25 mouse cellular contexts compared by ENCODE assay signal in the genomic region with DNA sequence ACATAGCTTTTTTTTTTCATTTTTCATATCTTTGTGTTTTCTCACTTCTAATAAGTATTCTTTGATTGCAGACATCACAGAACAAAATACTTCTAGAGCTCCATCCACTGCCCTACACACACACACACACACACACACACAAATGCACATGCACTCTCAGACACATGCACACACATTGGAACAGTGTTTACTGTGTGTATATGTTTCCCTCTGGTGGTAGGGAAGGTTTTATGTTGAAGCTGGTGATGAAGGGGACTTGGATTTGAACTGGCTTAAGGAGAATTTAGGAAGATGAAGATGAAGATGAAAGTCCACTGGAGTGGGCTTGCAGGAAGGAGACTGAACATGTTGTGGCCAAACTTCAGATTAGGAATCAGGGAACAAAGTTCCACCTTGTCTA. TPM values are rescaled to one million over a fixed set of nuclear protein-coding genes. Genes with fewer than 3 reads are reported as not detected.
DNase-seq lines count a peak whose midpoint lies in the region; ATAC-seq and TF ChIP-seq lines count a peak whose summit lies in the region.
"Had no signal": no experiment of that assay in that cellular context is flagged by ENCODE, and none has a peak within 500 bp of the region (broad histone marks: within the 10 kb centered on the region; RNA-seq: fewer than 3 reads in every experiment).

No protein-coding gene starts in this region.

- dilution Hi-C loops in CH12.LX (cut with MboI; ENCODE audit: extremely low pct_ligation_motif_present, extremely low pct_unique_long_range_greater_than_20kb, low sequenced_read_pairs), result no loop called here

- DNase-seq in hindbrain, postnatal 0 days (ENCODE audit: low spot score), result no peak
- no peak for DNase-seq in liver, postnatal 0 days
- no peak for DNase-seq in liver, embryonic 11.5 days (ENCODE audit: low spot score)
- DNase-seq in CH12.LX (ENCODE audit: extremely low read depth), result no peak
- DNase-seq in stomach, postnatal 0 days (ENCODE audit: low spot score), result no peak
- DNase-seq: cerebellum, adult 8-10 months; forebrain, postnatal 0 days; heart, postnatal 36 days; kidney, adult 11 months; kidney, postnatal 10 days; lung, postnatal 36 days; right cerebral cortex, adult 18-20 months; thymus, postnatal 36 days had no signal

- no peaks in the 10 kb centered on the region for H3K79me2 ChIP-seq in CH12.LX (replicated peaks; ENCODE audit: control insufficient read depth, extremely low read depth, insufficient read depth, poor library complexity, severe bottlenecking)

- TF ChIP-seq EP300 in liver, postnatal 0 days (IDR thresholded peaks at IDR 0.05; ENCODE audit: low read depth), result no peak
- no peak for TF ChIP-seq EP300 in CH12.LX (IDR thresholded peaks at IDR 0.05; ENCODE audit: low read length)
- no peak for TF ChIP-seq EP300 in stomach, postnatal 0 days (optimal IDR thresholded peaks at IDR 0.05)

- H3K9me3 ChIP-seq in hindbrain, postnatal 0 days (ENCODE audit: low read length), result no peaks in the 10 kb centered on the region
- no peaks in the 10 kb centered on the region for H3K9me3 ChIP-seq in hindbrain, embryonic 13.5 days
- no peaks in the 10 kb centered on the region for H3K9me3 ChIP-seq in liver, postnatal 0 days (ENCODE audit: low read length)
- no peaks in the 10 kb centered on the region for H3K9me3 ChIP-seq in liver, embryonic 11.5 days (ENCODE audit: control insufficient read depth, low read length)
- no peaks in the 10 kb centered on the region for H3K9me3 ChIP-seq in CH12.LX (replicated peaks; ENCODE audit: low read length)
- no peaks in the 10 kb centered on the region for H3K9me3 ChIP-seq in stomach, postnatal 0 days (ENCODE audit: control insufficient read depth, low read length)
- H3K9me3 ChIP-seq: forebrain, embryonic 10.5 days; hindbrain, embryonic 15.5 days; midbrain, embryonic 10.5 days; neural tube, embryonic 12.5 days had no signal

- no peak overlapping the region for H3K9ac ChIP-seq in hindbrain, postnatal 0 days (replicated peaks; ENCODE audit: low read length)
- no peak overlapping the region for H3K9ac ChIP-seq in hindbrain, embryonic 13.5 days
- H3K9ac ChIP-seq in liver, postnatal 0 days (replicated peaks), result no peak overlapping the region
- no peak overlapping the region for H3K9ac ChIP-seq in liver, embryonic 11.5 days (ENCODE audit: low read depth, low read length)
- H3K9ac ChIP-seq in CH12.LX (ENCODE audit: insufficient read depth, low read depth), result no peak overlapping the region
- H3K9ac ChIP-seq in stomach, postnatal 0 days (ENCODE audit: low read length), result no peak overlapping the region
- H3K9ac ChIP-seq: forebrain, postnatal 0 days; hindbrain, embryonic 15.5 days; neural tube, embryonic 12.5 days had no signal

- peaks cover 3% of the 10 kb centered on the region; the same call in 1 of the 2 replicates for H3K27me3 ChIP-seq in hindbrain, postnatal 0 days (ENCODE audit: insufficient read depth, low read length)
- peaks cover 12% of the 10 kb centered on the region for H3K27me3 ChIP-seq in hindbrain, embryonic 13.5 days
- H3K27me3 ChIP-seq in liver, postnatal 0 days (ENCODE audit: insufficient read depth, low read length), result no peaks in the 10 kb centered on the region
- H3K27me3 ChIP-seq in liver, embryonic 11.5 days (replicated peaks; ENCODE audit: control insufficient read depth, insufficient read depth, low read length), result no peaks in the 10 kb centered on the region
- H3K27me3 ChIP-seq in CH12.LX (replicated peaks), result no peaks in the 10 kb centered on the region
- no peaks in the 10 kb centered on the region for H3K27me3 ChIP-seq in stomach, postnatal 0 days (ENCODE audit: control insufficient read depth, insufficient read depth, low read length)

- no peak overlapping the region for H3K4me2 ChIP-seq in hindbrain, postnatal 0 days (ENCODE audit: low read depth, low read length)
- no peak overlapping the region for H3K4me2 ChIP-seq in hindbrain, embryonic 13.5 days
- no peak overlapping the region for H3K4me2 ChIP-seq in liver, postnatal 0 days (ENCODE audit: low read depth, low read length)
- no peak overlapping the region for H3K4me2 ChIP-seq in liver, embryonic 11.5 days
- no peak overlapping the region for H3K4me2 ChIP-seq in CH12.LX (ENCODE audit: insufficient read depth, low read depth, poor library complexity, severe bottlenecking)
- H3K4me2 ChIP-seq in stomach, postnatal 0 days (replicated peaks; ENCODE audit: low read depth), result no peak overlapping the region
- H3K4me2 ChIP-seq: heart, embryonic 11.5 days; hindbrain, embryonic 15.5 days; neural tube, embryonic 12.5 days had no signal

- no peaks in the 10 kb centered on the region for H3K36me3 ChIP-seq in hindbrain, postnatal 0 days (ENCODE audit: insufficient read depth, low read length)
- no peaks in the 10 kb centered on the region for H3K36me3 ChIP-seq in hindbrain, embryonic 13.5 days
- H3K36me3 ChIP-seq in liver, postnatal 0 days (replicated peaks; ENCODE audit: insufficient read depth, low read length), result no peaks in the 10 kb centered on the region
- H3K36me3 ChIP-seq in liver, embryonic 11.5 days (ENCODE audit: control insufficient read depth, insufficient read depth, low read length), result no peaks in the 10 kb centered on the region
- H3K36me3 ChIP-seq in CH12.LX (replicated peaks in 1 of 2; ENCODE audit: control insufficient read depth in 1 of 2, insufficient read depth in 1 of 2, low read length in 1 of 2), result no peaks in the 10 kb centered on the region
- H3K36me3 ChIP-seq in stomach, postnatal 0 days (ENCODE audit: control insufficient read depth, insufficient read depth, low read length), result no peaks in the 10 kb centered on the region
- H3K36me3 ChIP-seq: forebrain, embryonic 10.5 days; hindbrain, embryonic 15.5 days; midbrain, embryonic 10.5 days; neural tube, embryonic 12.5 days had no signal

- no peak overlapping the region for H3K4me3 ChIP-seq in hindbrain, postnatal 0 days (ENCODE audit: low read length)
- H3K4me3 ChIP-seq in hindbrain, embryonic 13.5 days, result no peak overlapping the region
- H3K4me3 ChIP-seq in liver, postnatal 0 days (ENCODE audit: low read depth, low read length), result no peak overlapping the region
- H3K4me3 ChIP-seq in liver, embryonic 11.5 days (ENCODE audit: low read depth, low read length), result no peak overlapping the region
- H3K4me3 ChIP-seq in CH12.LX (replicated peaks in 1 of 3; ENCODE audit: low read depth in 2 of 3, low read length in 2 of 3, poor library complexity in 1 of 3), result no peak overlapping the region
- no peak overlapping the region for H3K4me3 ChIP-seq in stomach, postnatal 0 days (ENCODE audit: low read depth, low read length)
- H3K4me3 ChIP-seq: forebrain, embryonic 10.5 days; hindbrain, embryonic 15.5 days; midbrain, embryonic 10.5 days; neural tube, embryonic 12.5 days had no signal

- no peaks in the 10 kb centered on the region for H3K4me1 ChIP-seq in hindbrain, postnatal 0 days (ENCODE audit: insufficient read depth, low read length)
- peaks cover 1% of the 10 kb centered on the region for H3K4me1 ChIP-seq in hindbrain, embryonic 13.5 days (replicated peaks)
- peaks cover 11% of the 10 kb centered on the region for H3K4me1 ChIP-seq in liver, postnatal 0 days (ENCODE audit: insufficient read depth)
- H3K4me1 ChIP-seq in liver, embryonic 11.5 days (replicated peaks; ENCODE audit: control insufficient read depth, insufficient read depth, low read length), result peaks cover 10% of the 10 kb centered on the region
- no peaks in the 10 kb centered on the region for H3K4me1 ChIP-seq in CH12.LX (ENCODE audit: control insufficient read depth in 1 of 2, insufficient read depth in 2 of 2)
- no peaks in the 10 kb centered on the region for H3K4me1 ChIP-seq in stomach, postnatal 0 days (replicated peaks; ENCODE audit: control insufficient read depth, insufficient read depth)

- no peak overlapping the region for H3K27ac ChIP-seq in hindbrain, postnatal 0 days
- H3K27ac ChIP-seq in hindbrain, embryonic 13.5 days, result no peak overlapping the region
- no peak overlapping the region for H3K27ac ChIP-seq in liver, postnatal 0 days (ENCODE audit: low read depth)
- H3K27ac ChIP-seq in liver, embryonic 11.5 days (ENCODE audit: low read depth, low read length), result no peak overlapping the region
- no peak overlapping the region for H3K27ac ChIP-seq in CH12.LX (ENCODE audit: insufficient read depth, low read depth)
- H3K27ac ChIP-seq in stomach, postnatal 0 days (replicated peaks), result no peak overlapping the region
- H3K27ac ChIP-seq: forebrain, embryonic 10.5 days; hindbrain, embryonic 15.5 days; midbrain, embryonic 10.5 days; neural tube, embryonic 12.5 days had no signal

- peak; percentile 38 for TF ChIP-seq CTCF in hindbrain, postnatal 0 days (IDR thresholded peaks at IDR 0.05; ENCODE audit: low read depth)
- TF ChIP-seq CTCF in liver, postnatal 0 days (IDR thresholded peaks at IDR 0.05; ENCODE audit: low read depth), result peak; percentile 74
- peak in 1 of 2 experiments; percentile 23; a peak in 1 of 4 replicates for TF ChIP-seq CTCF in CH12.LX (conservative IDR thresholded peaks at IDR 0.05 in 1 of 2, IDR thresholded peaks at IDR 0.05 in 1 of 2; ENCODE audit: low read depth in 2 of 2, low read length in 2 of 2)
- peak; percentile 72 for TF ChIP-seq CTCF in stomach, postnatal 0 days (IDR thresholded peaks at IDR 0.05; ENCODE audit: low read depth)

- TF ChIP-seq RAD21 in CH12.LX (IDR thresholded peaks at IDR 0.05; ENCODE audit: low read depth, low read length), result peak; percentile 24

- no peak for TF ChIP-seq POLR2A in CH12.LX (IDR thresholded peaks at IDR 0.05; ENCODE audit: low read depth, low read length)

- in situ Hi-C loops in CH12.LX (cut with MboI; ENCODE audit: low pct_ligation_motif_present, low pct_unique_long_range_greater_than_20kb, low sequenced_read_pairs), result no loop called here

- ATAC-seq in hindbrain, postnatal 0 days, result no peak
- ATAC-seq in hindbrain, embryonic 13.5 days (ENCODE audit: low FRiP score), result no peak
- ATAC-seq in liver, postnatal 0 days, result no peak
- ATAC-seq in liver, embryonic 11.5 days (replicated peaks; ENCODE audit: low FRiP score), result no peak
- no peak for ATAC-seq in stomach, postnatal 0 days (ENCODE audit: low FRiP score, low TSS enrichment)
- no peak for ATAC-seq in CD4-positive, CD25-positive, alpha-beta regulatory T cell, adult 4 months
- ATAC-seq: forebrain, postnatal 0 days had no signal

RNA-seq across cellular contexts. Expression of a gene that starts 4.8 kb away (rescaled TPM):
- 14.4 and 15.7 TPM in 2 replicates for total RNA-seq in hindbrain, postnatal 0 days (2014; rRNA removed)
- polyA plus RNA-seq in hindbrain, postnatal 0 days (2015; fragmentation: Nextera tagmentation; extraction: Ambion mirVana), result 26.6 and 30.1 TPM in 2 replicates
- 32.0 and 38.1 TPM in 2 replicates for polyA plus RNA-seq in hindbrain, embryonic 13.5 days (2015; fragmentation: Nextera tagmentation; extraction: Ambion mirVana)
- polyA plus RNA-seq in liver, postnatal 0 days (2015; fragmentation: Nextera tagmentation; extraction: Ambion mirVana), result 197 and 219 TPM in 2 replicates
- 83.4 and 99.7 TPM in 2 replicates for polyA plus RNA-seq in liver, embryonic 11.5 days (2014; fragmentation: Nextera tagmentation; extraction: Ambion mirVana)
- total RNA-seq in CH12.LX (2012; rRNA removed) (not detected in 2 replicates), CH12.LX (2014; rRNA removed) (not detected in 2 replicates)
- not detected in 2 replicates for polyA plus RNA-seq in CH12.LX (2012; ENCODE audit: insufficient read length, low read depth)
- polyA plus RNA-seq in stomach, postnatal 0 days (2015; fragmentation: Nextera tagmentation; extraction: Ambion mirVana), result 54.2 and 65.5 TPM in 2 replicates
- 1 to 10 TPM; 1.2 to 6.7 TPM for polyA plus RNA-seq in CD4-positive, CD25-positive, alpha-beta regulatory T cell, adult 4 months (2017; shearing (Covaris generic))

RNA-seq across cellular contexts. Expression of a gene that starts 41.1 kb away (rescaled TPM):
- total RNA-seq in hindbrain, postnatal 0 days (2014; rRNA removed), result not detected in 2 replicates
- polyA plus RNA-seq in hindbrain, postnatal 0 days (2015; fragmentation: Nextera tagmentation; extraction: Ambion mirVana), result not detected in 2 replicates
- not detected in 2 replicates for polyA plus RNA-seq in hindbrain, embryonic 13.5 days (2015; fragmentation: Nextera tagmentation; extraction: Ambion mirVana)
- polyA plus RNA-seq in liver, postnatal 0 days (2015; fragmentation: Nextera tagmentation; extraction: Ambion mirVana), result not detected in 2 replicates
- not detected in 2 replicates for polyA plus RNA-seq in liver, embryonic 11.5 days (2014; fragmentation: Nextera tagmentation; extraction: Ambion mirVana)
- total RNA-seq in CH12.LX (2012; rRNA removed) (not detected in 2 replicates), CH12.LX (2014; rRNA removed) (not detected in 2 replicates)
- polyA plus RNA-seq in CH12.LX (2012; ENCODE audit: insufficient read length, low read depth), result 1.00 and 2.2 TPM in 2 replicates
- not detected in 2 replicates for polyA plus RNA-seq in stomach, postnatal 0 days (2015; fragmentation: Nextera tagmentation; extraction: Ambion mirVana)
- not detected for polyA plus RNA-seq in CD4-positive, CD25-positive, alpha-beta regulatory T cell, adult 4 months (2017; shearing (Covaris generic))
- total RNA-seq: adrenal gland, adult 18-20 months; ES-E14; forebrain, postnatal 0 days; heart, postnatal 36 days; left cerebral cortex, adult 8-10 months had no signal
- polyA plus RNA-seq: forebrain, embryonic 10.5 days; forebrain, postnatal 0 days; gonadal fat pad, adult 2 months; heart, embryonic 11.5 days; hindbrain, embryonic 15.5 days; limb, embryonic 11.5 days; midbrain, embryonic 10.5 days; neural tube, embryonic 12.5 days had no signal
